Mouse (Mus musculus) C2C12 (cell line): ENCODE results near the gene Gm17359.

ENCODE experiments used
- CEBPB ChIP-seq: IDR thresholded peaks from one replicate; pipeline ENCODE4 v1.6.1; 2011; ENCODE audit warnings: low read depth, mild to moderate bottlenecking, control low read depth, moderate library complexity
- CTCF ChIP-seq: IDR thresholded peaks from one replicate; pipeline ENCODE4 v1.5.1; 2011; ENCODE audit not compliant: control insufficient read depth, insufficient read depth, insufficient read length
- FOSL1 ChIP-seq: IDR thresholded peaks from one replicate; pipeline ENCODE4 v1.8.0; 2011; ENCODE audit warnings: mild to moderate bottlenecking, low read length; ENCODE audit not compliant: poor library complexity, insufficient read depth, severe bottlenecking
- MAX ChIP-seq: IDR thresholded peaks from one replicate; pipeline ENCODE4 v1.6.1; 2011; ENCODE audit warnings: mild to moderate bottlenecking, control low read depth
- MYOD1 ChIP-seq: IDR thresholded peaks from one replicate; pipeline ENCODE4 v1.6.1; 2011; ENCODE audit warnings: low read depth; ENCODE audit not compliant: control insufficient read depth, insufficient read length
- MYOG ChIP-seq: IDR thresholded peaks from one replicate; pipeline ENCODE4 v1.6.1; 2011; ENCODE audit not compliant: control insufficient read depth, insufficient read length; ENCODE audit errors: extremely low read depth
- USF1 ChIP-seq: IDR thresholded peaks from one replicate; pipeline ENCODE4 v1.6.1; 2011; ENCODE audit warnings: low read depth, mild to moderate bottlenecking, control low read depth, moderate library complexity

DNA sequence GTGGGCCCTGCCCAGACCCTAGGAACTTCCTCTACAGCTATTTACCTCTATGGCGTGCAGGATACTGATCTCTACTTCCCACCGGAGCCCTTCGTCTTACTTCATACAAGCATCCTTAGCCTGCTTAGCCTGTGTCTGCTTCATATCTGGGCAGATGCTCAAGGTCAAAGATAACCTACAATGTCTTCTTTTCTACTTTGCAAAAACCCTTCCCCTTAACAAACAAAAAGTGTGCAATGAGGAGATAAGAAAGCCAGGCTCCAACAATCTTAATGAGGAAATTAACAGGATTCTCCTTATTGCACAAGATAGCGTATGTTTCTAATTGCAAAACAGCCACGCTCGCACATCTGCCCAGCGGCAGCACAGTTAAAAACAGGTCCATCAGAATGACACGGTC lies 141.9 kb downstream of the Gm17359 start:
- TF ChIP-seq MYOD1: no peak
- no peak for TF ChIP-seq CTCF
- TF ChIP-seq USF1: no peak
- TF ChIP-seq CEBPB: no peak
- no peak for TF ChIP-seq MAX
- TF ChIP-seq MYOG: no peak
- no peak for TF ChIP-seq FOSL1
